Mouse (Mus musculus): ENCODE measurements around the gene Ssh1. TPM values are rescaled to one million over a fixed set of nuclear protein-coding genes. Genes with fewer than 3 reads are reported as not detected.
A peak's percentile ranks its signal among the peaks of the same experiment; 100 is the strongest.

Ssh1 gene
- polyA plus RNA-seq, 1 experiment from 2014 or later, result 22.4 TPM

DNA sequence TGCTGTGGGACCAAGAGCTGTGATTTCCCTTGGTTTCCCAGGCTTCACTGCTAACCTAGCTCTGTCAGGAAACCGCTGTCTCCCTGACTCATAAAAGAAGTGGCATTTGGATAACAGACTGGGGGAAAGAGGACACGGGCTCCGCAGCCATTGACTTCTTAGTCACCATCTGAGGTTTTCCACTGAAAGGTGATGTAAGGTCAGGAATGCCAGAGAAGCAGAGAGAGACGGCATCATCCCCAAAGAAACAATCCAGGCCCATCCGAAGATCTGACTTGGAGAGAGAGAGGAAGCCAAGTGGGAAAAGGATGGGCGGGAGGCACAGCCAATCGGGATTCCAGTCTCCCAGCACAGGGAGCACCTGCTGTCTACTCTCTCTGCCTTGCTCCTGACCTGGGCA is 2.6 kb downstream of the Ssh1 start:
- 77% methylated on average over 7 of the region's 7 CpGs for WGBS
- no peaks in the 10 kb centered on the region for H3K27me3 ChIP-seq
- peaks cover 11% of the 10 kb centered on the region for H3K36me3 ChIP-seq
- no peak for ATAC-seq (ENCODE audit: low FRiP score)
- peaks cover 43% of the 10 kb centered on the region for H3K4me1 ChIP-seq
- 0 out of 2 replicates have a peak overlapping the region, but pooled peaks have one; percentile 3 for H3K9ac ChIP-seq
- no peak overlapping the region for H3K4me3 ChIP-seq
- H3K27ac ChIP-seq, result no peak overlapping the region
- H3K4me2 ChIP-seq (replicated peaks), result no peak overlapping the region
- H3K9me3 ChIP-seq (replicated peaks), result no peaks in the 10 kb centered on the region

GRCm38 (mm10) chr5:113990593-113990992 is 3.1 kb downstream of the Ssh1 start:
- no peak overlapping the region for H3K4me3 ChIP-seq
- no peak overlapping the region for H3K4me2 ChIP-seq (replicated peaks)
- H3K36me3 ChIP-seq, result peaks cover 11% of the 10 kb centered on the region
- no peak overlapping the region for H3K9ac ChIP-seq
- ATAC-seq (ENCODE audit: low FRiP score), result no peak
- no peaks in the 10 kb centered on the region for H3K9me3 ChIP-seq (replicated peaks)
- peaks cover 49% of the 10 kb centered on the region for H3K4me1 ChIP-seq
- no peaks in the 10 kb centered on the region for H3K27me3 ChIP-seq
- H3K27ac ChIP-seq, result no peak overlapping the region
- WGBS, result 86% methylated on average over 5 of the region's 5 CpGs

DNA sequence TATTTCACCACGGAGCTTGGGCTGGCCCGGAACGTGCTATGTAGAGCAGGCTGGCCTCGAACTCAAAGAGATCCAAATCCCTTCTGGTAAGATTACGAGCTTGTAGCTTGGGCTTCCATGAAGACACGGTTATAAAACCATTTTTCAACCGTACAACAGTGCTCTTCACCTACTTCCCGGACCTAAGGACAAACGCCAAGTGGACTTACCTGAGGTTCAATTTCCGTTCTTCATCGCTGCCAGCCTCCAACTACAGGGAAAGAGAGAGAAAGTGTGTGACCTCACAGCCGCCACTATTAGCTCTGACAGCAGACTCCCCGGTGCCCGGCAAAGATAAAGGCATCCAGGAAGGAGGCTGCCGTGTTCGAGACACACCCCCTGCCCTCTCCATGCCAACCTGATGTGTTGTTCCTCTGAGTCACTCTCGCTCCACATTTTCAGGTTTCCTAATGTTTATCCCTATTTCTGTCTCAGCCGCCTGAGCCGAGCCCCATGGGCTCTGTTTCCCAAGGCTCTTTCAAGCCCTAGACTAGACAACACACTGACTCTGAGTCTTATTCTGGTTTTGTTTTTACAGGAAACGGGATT is 4.2 kb downstream of the Ssh1 start:
- Histone ChIP-seq H3K27ac (no peak overlapping the region), H3K4me2 (replicated peaks) (no peak overlapping the region), H3K9ac (no peak overlapping the region), H3K4me3 (no peak overlapping the region), H3K27me3 (no peaks in the 10 kb centered on the region), H3K4me1 (peaks cover 49% of the 10 kb centered on the region), H3K36me3 (peaks cover 11% of the 10 kb centered on the region), H3K9me3 (replicated peaks) (no peaks in the 10 kb centered on the region)
- ATAC-seq (ENCODE audit: low FRiP score), result no peak
- WGBS, result 87% methylated on average over 20 of the region's 20 CpGs

DNA sequence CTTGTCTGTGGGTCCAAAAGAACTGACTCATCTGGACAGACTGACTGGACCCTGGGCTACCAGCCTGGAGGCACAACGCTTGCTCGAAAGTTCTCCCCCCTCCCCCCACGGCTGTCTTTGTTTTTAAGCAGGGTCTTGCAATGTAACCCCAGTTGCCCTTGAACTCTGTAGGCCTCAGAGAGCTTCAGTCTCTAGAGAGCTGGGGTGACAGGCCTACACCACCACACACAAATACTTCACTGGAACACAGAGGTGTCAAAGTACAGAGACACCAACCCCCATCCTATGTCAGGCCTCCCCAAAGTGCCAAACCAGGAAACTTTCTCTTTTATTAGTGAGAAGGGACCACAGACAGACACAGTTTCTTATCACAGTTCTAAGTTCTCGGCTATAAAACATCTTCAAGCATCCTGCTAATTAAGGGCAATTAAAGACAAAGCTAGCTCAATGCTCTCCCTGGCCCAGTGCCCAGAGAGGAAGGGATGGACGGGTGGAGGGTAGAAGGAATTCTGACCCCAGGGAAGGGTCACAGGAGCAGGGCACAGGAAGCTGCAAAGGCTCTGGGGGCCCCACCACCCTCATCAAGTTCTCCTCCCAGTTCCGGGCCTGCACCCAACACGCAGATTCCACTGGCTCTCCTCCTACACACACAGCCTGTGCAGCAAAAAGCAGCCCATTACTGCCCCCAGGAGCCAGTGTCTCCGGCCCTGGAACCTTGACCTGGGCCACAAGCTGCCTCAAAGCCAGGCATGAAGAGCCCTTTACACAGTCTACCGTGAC is 7.3 kb downstream of the Ssh1 start:
- H3K9me3 ChIP-seq (replicated peaks), result no peaks in the 10 kb centered on the region
- H3K27ac ChIP-seq, result no peak overlapping the region
- WGBS, result 56% methylated on average over 9 of the region's 9 CpGs
- no peak for ATAC-seq (ENCODE audit: low FRiP score)
- no peak overlapping the region for H3K4me3 ChIP-seq
- peaks cover 31% of the 10 kb centered on the region for H3K4me1 ChIP-seq
- peaks cover 16% of the 10 kb centered on the region for H3K36me3 ChIP-seq
- H3K4me2 ChIP-seq (replicated peaks), result no peak overlapping the region
- H3K27me3 ChIP-seq, result no peaks in the 10 kb centered on the region
- no peak overlapping the region for H3K9ac ChIP-seq

DNA sequence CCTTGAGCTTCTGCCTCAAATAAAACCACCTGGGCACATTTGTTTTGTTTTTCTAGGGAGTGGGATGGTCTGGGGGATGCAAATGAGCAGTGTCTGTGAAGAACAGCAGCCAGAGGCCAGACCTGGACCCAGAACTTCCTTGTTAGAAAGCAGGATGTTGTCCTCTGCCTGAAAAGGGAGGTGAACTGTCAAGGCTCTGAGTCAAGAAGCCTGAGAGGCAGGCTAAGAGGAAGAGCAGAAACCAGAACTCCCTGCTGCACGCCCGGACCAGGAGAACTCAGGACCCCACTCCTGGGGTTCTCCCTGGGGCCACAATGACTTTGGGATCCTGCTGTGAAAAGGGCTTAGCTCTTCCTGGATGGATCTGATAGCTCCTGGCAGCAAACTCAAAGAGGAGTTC is 8.0 kb downstream of the Ssh1 start:
- no peaks in the 10 kb centered on the region for H3K27me3 ChIP-seq
- peaks cover 25% of the 10 kb centered on the region for H3K4me1 ChIP-seq
- no peak for ATAC-seq (ENCODE audit: low FRiP score)
- H3K9me3 ChIP-seq (replicated peaks), result no peaks in the 10 kb centered on the region
- no peak overlapping the region for H3K9ac ChIP-seq
- no peak overlapping the region for H3K4me3 ChIP-seq
- no peak overlapping the region for H3K27ac ChIP-seq
- 62% methylated on average over 2 of the region's 2 CpGs for WGBS
- peaks cover 16% of the 10 kb centered on the region for H3K36me3 ChIP-seq
- H3K4me2 ChIP-seq (replicated peaks), result no peak overlapping the region

DNA sequence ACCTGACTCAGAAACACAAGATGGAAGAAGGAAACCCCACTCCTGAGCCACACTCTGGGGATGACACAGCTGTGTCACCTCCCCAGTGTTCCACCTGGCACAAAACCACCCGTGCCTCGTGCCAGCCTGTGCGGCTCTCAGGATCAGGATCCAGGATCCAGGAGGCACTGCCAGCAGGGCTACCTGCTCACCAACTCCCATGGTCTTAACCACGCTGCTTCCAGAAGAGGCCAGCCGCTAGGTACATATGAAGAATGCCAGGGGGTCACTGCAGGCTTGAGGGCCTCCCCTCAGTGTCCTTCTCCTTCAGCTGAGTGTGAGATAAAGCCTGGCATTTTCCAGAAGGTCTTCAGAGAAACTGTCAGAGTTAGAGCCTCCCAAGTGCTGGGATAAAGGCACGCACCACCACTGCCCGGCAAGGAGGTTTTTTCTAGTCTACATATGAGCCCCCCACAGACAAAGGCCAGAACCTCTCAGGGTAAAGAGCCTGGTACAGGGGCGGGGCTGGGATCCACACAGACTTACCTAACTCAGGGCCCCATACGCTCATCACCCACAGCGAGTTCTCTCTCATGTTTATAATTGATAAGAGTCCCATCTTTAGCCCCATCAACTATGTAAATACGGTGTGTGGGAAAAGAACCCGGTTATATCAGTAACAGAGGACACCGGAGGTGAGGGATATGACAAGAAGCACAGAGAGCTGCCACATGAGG is 9.5 kb downstream of the Ssh1 start:
- H3K9me3 ChIP-seq (replicated peaks), result no peaks in the 10 kb centered on the region
- H3K27ac ChIP-seq, result no peak overlapping the region
- no peak overlapping the region for H3K4me2 ChIP-seq (replicated peaks)
- H3K27me3 ChIP-seq, result no peaks in the 10 kb centered on the region
- H3K9ac ChIP-seq, result no peak overlapping the region
- H3K4me1 ChIP-seq, result peaks cover 16% of the 10 kb centered on the region
- H3K4me3 ChIP-seq, result no peak overlapping the region
- H3K36me3 ChIP-seq, result peaks cover 14% of the 10 kb centered on the region
- no peak for ATAC-seq (ENCODE audit: low FRiP score)
- 90% methylated on average over 13 of the region's 13 CpGs for WGBS

GRCm38 (mm10) chr5:113983541-113983940 is 10.2 kb downstream of the Ssh1 start:
- no peak overlapping the region for H3K9ac ChIP-seq

DNA sequence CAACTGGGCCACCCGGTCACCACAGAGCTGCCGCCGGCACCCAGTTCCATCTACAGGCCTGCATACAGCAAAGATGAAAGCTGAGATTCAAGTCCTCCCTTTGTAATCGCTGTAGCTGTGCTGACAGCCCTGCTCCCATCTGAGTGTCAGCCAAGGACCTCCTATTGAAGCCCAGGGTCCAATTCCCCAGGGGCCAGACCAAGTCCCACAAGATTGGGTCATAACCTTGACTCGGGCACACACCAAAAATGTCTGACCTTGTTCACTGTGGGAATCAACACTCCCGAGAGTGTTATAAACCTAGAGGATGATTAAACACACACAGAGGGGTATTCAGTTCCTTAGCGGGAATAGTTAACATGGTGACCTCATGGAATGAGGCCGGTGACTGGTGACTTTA is 11.9 kb downstream of the Ssh1 start:
- Histone ChIP-seq H3K9me3 (replicated peaks) (no peaks in the 10 kb centered on the region), H3K4me3 (no peak overlapping the region), H3K27me3 (no peaks in the 10 kb centered on the region), H3K27ac (no peak overlapping the region), H3K36me3 (peaks cover 11% of the 10 kb centered on the region), H3K4me1 (peaks cover 16% of the 10 kb centered on the region), H3K4me2 (replicated peaks) (no peak overlapping the region), H3K9ac (no peak overlapping the region)
- WGBS, result 81% methylated on average over 8 of the region's 8 CpGs
- no peak for ATAC-seq (ENCODE audit: low FRiP score)

More at GRCm38 (mm10) chr5:113983541-113983940, 10.2 kb downstream of the Ssh1 start:
- no peak overlapping the region for H3K27ac ChIP-seq
- ATAC-seq (ENCODE audit: low FRiP score), result no peak
- H3K4me2 ChIP-seq (replicated peaks), result no peak overlapping the region
- H3K4me3 ChIP-seq, result no peak overlapping the region
- H3K36me3 ChIP-seq, result peaks cover 8% of the 10 kb centered on the region; the same call in 1 of the 2 replicates
- WGBS, result 73% methylated on average over 6 of the region's 6 CpGs
- H3K9me3 ChIP-seq (replicated peaks), result no peaks in the 10 kb centered on the region
- H3K27me3 ChIP-seq, result no peaks in the 10 kb centered on the region
- peaks cover 16% of the 10 kb centered on the region for H3K4me1 ChIP-seq

DNA sequence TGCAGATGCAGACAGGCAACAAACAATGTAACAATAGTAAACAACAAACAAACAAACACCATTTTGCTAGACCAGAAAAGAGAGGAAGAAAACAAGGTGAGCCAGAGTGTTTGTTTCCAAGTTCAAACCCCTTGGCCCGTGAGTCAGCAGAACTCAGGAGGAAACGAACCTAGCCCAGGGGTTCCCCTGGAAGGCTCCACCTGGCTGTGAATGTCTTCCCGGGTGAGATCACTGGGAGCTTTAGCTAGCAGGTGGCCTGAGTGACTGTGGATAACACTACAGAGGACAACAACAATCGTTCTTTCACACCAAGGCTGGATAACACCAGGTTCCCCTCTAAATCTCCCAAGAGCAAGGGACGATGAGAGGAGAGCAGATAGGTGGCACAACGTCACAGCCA is 12.5 kb downstream of the Ssh1 start:
- no peaks in the 10 kb centered on the region for H3K27me3 ChIP-seq
- H3K4me3 ChIP-seq, result no peak overlapping the region
- H3K9ac ChIP-seq, result no peak overlapping the region
- H3K9me3 ChIP-seq (replicated peaks), result no peaks in the 10 kb centered on the region
- no peak overlapping the region for H3K27ac ChIP-seq
- peaks cover 12% of the 10 kb centered on the region for H3K4me1 ChIP-seq
- no peak overlapping the region for H3K4me2 ChIP-seq (replicated peaks)
- H3K36me3 ChIP-seq, result peaks cover 11% of the 10 kb centered on the region
- no peak for ATAC-seq (ENCODE audit: low FRiP score)
- 89% methylated on average over 6 of the region's 6 CpGs for WGBS

DNA sequence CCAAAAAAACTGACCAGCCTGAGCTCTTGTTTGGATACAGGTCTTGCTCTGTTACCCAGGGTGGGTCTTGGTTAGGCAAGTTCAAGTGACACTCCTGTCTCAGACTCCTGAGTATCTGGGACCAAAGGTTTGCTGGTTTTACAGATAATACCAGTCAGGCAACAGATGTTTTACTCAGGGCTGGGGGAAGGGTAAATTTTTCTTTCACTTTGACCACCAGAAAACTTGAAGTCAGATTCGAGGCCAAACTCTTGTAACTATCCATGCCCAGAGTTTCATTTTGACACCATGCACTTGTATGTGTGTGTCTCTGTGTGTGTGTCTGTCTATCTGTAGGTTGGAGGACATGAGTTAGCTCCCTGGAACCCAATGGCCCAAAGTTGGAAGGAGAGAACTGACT is 13.2 kb downstream of the Ssh1 start:
- Histone ChIP-seq H3K27me3 (no peaks in the 10 kb centered on the region), H3K9ac (no peak overlapping the region), H3K4me2 (replicated peaks) (no peak overlapping the region), H3K4me1 (peaks cover 12% of the 10 kb centered on the region), H3K36me3 (peaks cover 11% of the 10 kb centered on the region), H3K9me3 (replicated peaks) (no peaks in the 10 kb centered on the region), H3K27ac (no peak overlapping the region), H3K4me3 (no peak overlapping the region)
- 82% methylated on average over 1 of the region's 1 CpGs for WGBS
- ATAC-seq (ENCODE audit: low FRiP score), result no peak

DNA sequence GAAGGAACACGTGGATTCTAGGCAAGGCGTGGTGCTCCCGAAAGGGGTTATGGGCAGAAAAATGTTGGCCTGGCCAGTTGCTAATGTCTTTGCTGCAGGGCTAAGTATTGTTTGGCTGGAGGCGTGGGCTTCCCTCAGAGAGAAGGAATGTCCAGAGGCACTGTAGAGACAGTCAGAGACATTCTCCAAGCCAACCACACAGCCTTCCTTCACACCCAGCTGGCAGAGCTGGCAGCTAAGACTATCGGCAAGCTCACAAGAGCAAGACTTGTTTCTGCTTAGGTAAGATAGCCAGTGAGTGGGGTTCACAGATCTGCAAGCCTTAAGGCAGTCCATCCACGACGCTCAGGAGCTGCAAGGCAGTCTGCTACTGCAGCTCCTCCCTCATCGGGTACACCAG is 16.4 kb downstream of the Ssh1 start:
- ATAC-seq (ENCODE audit: low FRiP score), result no peak
- H3K4me1 ChIP-seq, result peaks cover 41% of the 10 kb centered on the region
- 0 out of 2 replicates have a peak overlapping the region, but pooled peaks have one; percentile 12 for H3K27ac ChIP-seq
- H3K4me2 ChIP-seq (replicated peaks), result no peak overlapping the region
- no peaks in the 10 kb centered on the region for H3K27me3 ChIP-seq
- peaks cover 7% of the 10 kb centered on the region for H3K36me3 ChIP-seq
- no peak overlapping the region for H3K4me3 ChIP-seq
- 83% methylated on average over 8 of the region's 8 CpGs for WGBS
- H3K9me3 ChIP-seq (replicated peaks), result no peaks in the 10 kb centered on the region
- no peak overlapping the region for H3K9ac ChIP-seq

DNA sequence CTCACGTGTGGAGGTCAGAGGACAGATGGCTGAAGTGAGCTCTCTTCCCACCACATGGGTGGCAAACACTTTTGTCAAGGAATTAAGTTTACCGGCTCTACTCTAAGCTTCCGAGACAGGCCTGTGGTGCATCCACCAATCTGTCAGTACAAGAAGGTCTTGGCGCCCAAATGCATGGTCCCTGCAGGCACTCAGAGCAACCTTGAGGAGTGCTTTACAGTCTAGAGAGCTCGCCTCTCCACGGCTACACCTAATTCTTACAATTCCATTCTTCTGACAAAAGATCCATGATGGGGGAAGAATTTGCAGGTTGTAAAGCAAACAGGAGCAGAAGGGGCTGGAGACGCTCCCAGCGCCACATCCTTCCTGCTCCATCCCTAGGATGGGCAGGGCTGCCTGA is 17.1 kb downstream of the Ssh1 start:
- no peak overlapping the region for H3K4me3 ChIP-seq
- 87% methylated on average over 8 of the region's 8 CpGs for WGBS
- no peak overlapping the region for H3K27ac ChIP-seq
- peaks cover 7% of the 10 kb centered on the region for H3K36me3 ChIP-seq
- no peaks in the 10 kb centered on the region for H3K27me3 ChIP-seq
- peaks cover 43% of the 10 kb centered on the region for H3K4me1 ChIP-seq
- ATAC-seq (ENCODE audit: low FRiP score), result no peak
- no peaks in the 10 kb centered on the region for H3K9me3 ChIP-seq (replicated peaks)
- no peak overlapping the region for H3K9ac ChIP-seq
- H3K4me2 ChIP-seq (replicated peaks), result no peak overlapping the region
